Mouse (Mus musculus) ES-Bruce4 (cell line): ENCODE data around the gene Gm44579.

Experiments used
- CTCF ChIP-seq: IDR thresholded peaks from one replicate; pipeline ENCODE4 v1.8.1; 2011; ENCODE audit warnings: low read depth, low read length
- EP300 ChIP-seq: IDR thresholded peaks from 2 replicates; pipeline ENCODE4 v1.6.1; 2011; ENCODE audit warnings: low read depth, low read length; ENCODE audit not compliant: insufficient read depth
- POLR2A ChIP-seq: IDR thresholded peaks from one replicate; pipeline ENCODE4 v1.8.1; 2011; ENCODE audit warnings: low read length; ENCODE audit not compliant: insufficient read depth

GRCm38 (mm10) chr15:98154146-98154545 lies 66.6 kb downstream of the Gm44579 start:
- TF ChIP-seq CTCF, result no peak
- 0 out of 2 replicates have a peak, but pooled peaks have one; percentile 11 for TF ChIP-seq EP300
- no peak for TF ChIP-seq POLR2A
